Mouse (Mus musculus) olfactory bulb, adult 2 months (tissue): ENCODE data around the gene Olfr195.

ENCODE experiments used
- CTCF ChIP-seq: fragments of 200-500 bp; IDR thresholded peaks from 2 replicates; pipeline ENCODE4 v1.5.1; 2012; ENCODE audit warnings: low read depth, mild to moderate bottlenecking, low read length, moderate library complexity; ENCODE audit not compliant: insufficient read depth
- POLR2A ChIP-seq: fragments of 200-500 bp; IDR thresholded peaks from 2 replicates; pipeline ENCODE4 v1.6.1; 2012; ENCODE audit warnings: mild to moderate bottlenecking, low read depth, low read length, moderate library complexity; ENCODE audit not compliant: insufficient read depth

- TF ChIP-seq POLR2A (no peak), CTCF (no peak)
Observed at GRCm38 (mm10) chr16:59111781-59112180, 35.1 kb upstream of the Olfr195 start, which contains the start of gene Olfr193.
